Mouse (Mus musculus) megakaryocyte, embryonic 14.5 days (primary cell): ENCODE measurements at regions not wholly inside any gene's neighbourhood (a gene's known extent, or its start where the extent isn't known, plus 50 kb on each side); places are given as distances from the start of the nearest gene placed in this dataset.

Experiments used
- H3K27me3 ChIP-seq: replicated peaks from 2 replicates; pipeline ENCODE3; 2012; ENCODE audit warnings: inconsistent platforms
- H3K36me3 ChIP-seq: replicated peaks from 2 replicates; pipeline ENCODE3; 2012; ENCODE audit warnings: low read length, inconsistent platforms, mixed read lengths
- H3K4me1 ChIP-seq: 2 replicates; pipeline ENCODE4 v1.6.1; 2012; ENCODE audit warnings: inconsistent platforms
- H3K4me3 ChIP-seq: replicated peaks from 2 replicates; pipeline ENCODE3; 2012; ENCODE audit warnings: moderate library complexity, mild to moderate bottlenecking, inconsistent platforms
- H3K9me3 ChIP-seq: 2 replicates; pipeline ENCODE4 v1.6.1; 2012; ENCODE audit warnings: inconsistent platforms
- FLI1 ChIP-seq: IDR thresholded peaks from 2 replicates; pipeline ENCODE4 v1.6.1; 2012; ENCODE audit warnings: low read length, inconsistent platforms, mixed read lengths
- GATA1 ChIP-seq: IDR thresholded peaks from 3 replicates; pipeline ENCODE4 v1.6.1; 2012; ENCODE audit warnings: mixed read lengths, low read length, inconsistent platforms, borderline replicate concordance

DNA sequence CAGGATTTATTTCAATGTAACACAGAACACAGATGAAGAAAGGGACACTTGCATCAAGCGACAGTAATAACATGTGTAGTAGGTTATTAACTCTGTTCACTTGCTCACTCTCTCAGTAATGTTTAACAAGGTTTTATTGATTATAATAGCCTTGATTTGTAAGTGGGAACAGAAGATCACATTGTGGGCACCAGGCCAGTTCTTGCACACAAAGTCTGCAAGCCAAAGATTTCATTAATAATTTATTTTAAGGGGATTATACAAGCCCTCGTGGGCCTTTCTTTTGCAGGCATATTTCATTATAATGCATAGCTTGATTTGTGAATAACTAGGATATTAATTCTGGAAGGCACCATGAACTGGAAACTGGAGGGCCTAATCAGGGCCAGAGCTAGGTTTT is 83.0 kb downstream of the Aldh8a1 start:
- no peak overlapping the region for H3K4me3 ChIP-seq
- H3K36me3 ChIP-seq: no peaks in the 10 kb centered on the region
- H3K9me3 ChIP-seq: no peaks in the 10 kb centered on the region
- H3K27me3 ChIP-seq: peaks cover 21% of the 10 kb centered on the region
- TF ChIP-seq GATA1 (no peak), FLI1 (no peak)
- peaks cover under 1% of the 10 kb centered on the region; the same call in 1 of the 2 replicates for H3K4me1 ChIP-seq

DNA sequence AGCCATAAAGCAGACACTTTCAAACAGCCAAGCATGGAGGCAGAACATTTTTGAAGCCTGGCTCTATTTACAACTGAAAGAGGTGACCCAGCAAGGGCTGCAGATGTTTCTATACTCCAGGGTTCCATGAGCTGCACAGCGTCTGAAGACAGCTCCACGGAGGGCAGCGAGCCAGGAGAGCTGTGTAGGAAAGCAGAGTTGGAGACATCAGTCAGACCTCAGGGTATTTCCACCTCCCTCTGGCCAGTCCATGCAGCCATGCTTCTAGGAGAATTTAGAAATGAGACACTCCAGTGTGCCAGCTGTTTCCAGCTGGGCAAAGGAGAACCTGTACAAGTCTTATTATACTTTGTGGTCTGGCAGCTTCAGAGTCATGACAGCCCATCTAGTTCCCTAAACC is 85.8 kb downstream of the Aldh8a1 start:
- peaks cover 9% of the 10 kb centered on the region for H3K4me1 ChIP-seq
- peaks cover 36% of the 10 kb centered on the region for H3K27me3 ChIP-seq

DNA sequence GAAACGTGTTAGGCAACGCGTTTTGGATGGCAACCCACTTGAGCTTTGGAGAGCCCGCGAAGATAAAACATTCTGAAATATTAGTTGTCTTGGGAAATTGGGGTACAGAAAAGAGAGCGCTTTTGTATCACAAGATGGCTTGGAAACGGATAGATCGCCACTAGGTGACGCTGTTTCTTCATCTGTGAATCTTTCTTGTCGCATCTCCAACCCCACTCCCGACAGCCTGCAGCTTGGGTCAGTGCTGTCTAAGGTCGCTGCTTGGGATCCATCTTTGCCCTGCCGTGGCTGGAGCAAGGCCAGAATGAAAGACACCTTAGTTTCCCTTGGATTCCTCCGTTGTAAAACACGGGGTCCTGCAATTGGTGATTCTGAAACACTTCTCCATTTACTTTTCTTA is 88.3 kb downstream of the Aldh8a1 start:
- Histone ChIP-seq H3K36me3 (no peaks in the 10 kb centered on the region), H3K4me1 (peaks cover 9% of the 10 kb centered on the region), H3K27me3 (peaks cover 49% of the 10 kb centered on the region), H3K9me3 (no peaks in the 10 kb centered on the region), H3K4me3 (peak overlapping the region; percentile 69)
- no peak for TF ChIP-seq GATA1
- TF ChIP-seq FLI1: no peak

More for the DNA sequence above, 85.8 kb downstream of the Aldh8a1 start:
- Histone ChIP-seq H3K4me3 (no peak overlapping the region), H3K36me3 (no peaks in the 10 kb centered on the region), H3K9me3 (no peaks in the 10 kb centered on the region)
- TF ChIP-seq GATA1 (no peak), FLI1 (no peak)

DNA sequence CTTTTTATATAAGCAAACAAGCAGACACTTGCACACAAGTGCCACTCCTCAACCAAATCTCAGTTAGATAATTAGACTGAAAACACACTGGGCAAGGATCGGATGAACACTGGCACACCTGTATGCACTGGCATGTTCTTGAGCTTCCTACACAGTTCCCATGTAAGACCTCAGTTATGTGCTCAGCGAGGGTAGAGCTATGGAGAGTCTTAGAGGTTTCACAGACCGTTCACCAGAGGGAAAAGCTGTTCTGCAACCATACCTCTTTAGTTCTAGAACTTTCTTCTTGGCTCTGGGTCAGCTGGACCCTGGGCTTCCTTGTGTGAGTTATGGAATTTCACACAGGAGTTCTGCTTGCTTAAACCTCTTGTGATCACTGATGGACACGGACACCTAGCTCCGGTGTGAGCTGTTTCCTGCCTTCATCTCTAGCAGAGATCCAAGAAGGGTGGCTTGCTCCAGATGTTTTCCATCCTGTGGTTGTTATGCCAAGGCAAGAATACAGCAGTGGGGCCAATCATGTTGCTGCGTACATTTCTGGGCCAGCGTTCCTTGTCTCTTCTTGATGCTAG is 88.8 kb downstream of the Aldh8a1 start:
- no peak for TF ChIP-seq GATA1
- TF ChIP-seq FLI1: no peak
- no peaks in the 10 kb centered on the region for H3K9me3 ChIP-seq
- H3K4me1 ChIP-seq: peaks cover 9% of the 10 kb centered on the region
- peaks cover 52% of the 10 kb centered on the region for H3K27me3 ChIP-seq
- no peaks in the 10 kb centered on the region for H3K36me3 ChIP-seq
- H3K4me3 ChIP-seq: no peak overlapping the region

DNA sequence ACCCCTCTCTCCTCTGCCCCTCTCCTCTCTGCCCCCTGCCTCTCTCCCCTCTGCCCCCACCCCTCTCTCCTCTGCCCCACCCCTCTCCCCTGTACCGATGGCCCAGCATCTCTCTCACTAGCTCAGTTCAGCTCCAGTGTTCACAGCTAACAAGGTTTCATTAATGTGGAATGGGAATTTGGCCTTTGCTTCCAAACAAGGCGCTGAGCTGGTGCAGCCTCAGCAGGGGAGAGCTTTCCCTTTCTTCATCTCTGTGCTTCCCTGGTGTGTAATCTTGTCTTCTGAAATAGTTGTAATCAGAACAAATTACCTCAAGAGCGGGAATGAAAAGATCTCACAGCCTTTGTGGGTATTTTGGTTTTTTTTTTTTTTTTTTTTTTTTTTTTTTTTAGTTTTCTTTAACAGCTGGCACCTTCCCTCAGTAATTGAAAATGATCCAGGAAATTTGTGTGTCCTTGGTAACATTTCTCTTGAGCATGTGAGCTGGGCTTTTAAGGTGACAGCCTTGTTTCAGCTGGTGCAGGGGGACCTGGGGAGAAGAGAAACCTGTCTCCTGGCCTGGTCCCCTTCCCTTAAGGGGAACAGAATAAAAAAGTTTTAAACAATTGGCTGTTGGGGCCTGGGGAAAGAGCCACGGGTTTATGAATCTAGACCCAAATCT is 90.5 kb downstream of the Aldh8a1 start:
- peaks cover 9% of the 10 kb centered on the region for H3K4me1 ChIP-seq

DNA sequence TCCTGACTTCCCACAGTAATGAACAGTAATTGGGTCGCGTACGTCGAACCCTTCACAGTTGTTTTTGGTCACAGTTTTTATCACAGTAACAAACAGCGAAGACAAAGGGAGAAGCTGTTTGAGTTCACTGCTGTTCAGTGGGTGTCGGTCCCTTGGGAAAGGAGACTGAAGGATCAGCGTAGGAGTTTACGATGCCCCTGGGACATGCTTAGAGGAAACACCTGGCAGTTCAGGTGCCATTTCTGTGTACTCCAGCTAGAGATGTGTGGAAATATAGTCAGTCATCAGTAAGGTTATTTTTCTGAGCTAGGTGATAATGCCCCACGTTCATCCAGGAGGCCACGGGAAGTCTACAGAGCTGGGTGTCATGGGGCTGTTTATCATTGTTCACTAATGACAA is 91.3 kb downstream of the Aldh8a1 start:
- no peak overlapping the region for H3K4me3 ChIP-seq
- no peak for TF ChIP-seq FLI1
- TF ChIP-seq GATA1: no peak
- H3K9me3 ChIP-seq: no peaks in the 10 kb centered on the region
- H3K4me1 ChIP-seq: peaks cover 9% of the 10 kb centered on the region
- no peaks in the 10 kb centered on the region for H3K36me3 ChIP-seq
- H3K27me3 ChIP-seq: peaks cover 43% of the 10 kb centered on the region

More for the DNA sequence above, 90.5 kb downstream of the Aldh8a1 start:
- Histone ChIP-seq H3K27me3 (peaks cover 49% of the 10 kb centered on the region), H3K9me3 (no peaks in the 10 kb centered on the region), H3K36me3 (no peaks in the 10 kb centered on the region), H3K4me3 (no peak overlapping the region)
- TF ChIP-seq GATA1: no peak
- no peak for TF ChIP-seq FLI1

DNA sequence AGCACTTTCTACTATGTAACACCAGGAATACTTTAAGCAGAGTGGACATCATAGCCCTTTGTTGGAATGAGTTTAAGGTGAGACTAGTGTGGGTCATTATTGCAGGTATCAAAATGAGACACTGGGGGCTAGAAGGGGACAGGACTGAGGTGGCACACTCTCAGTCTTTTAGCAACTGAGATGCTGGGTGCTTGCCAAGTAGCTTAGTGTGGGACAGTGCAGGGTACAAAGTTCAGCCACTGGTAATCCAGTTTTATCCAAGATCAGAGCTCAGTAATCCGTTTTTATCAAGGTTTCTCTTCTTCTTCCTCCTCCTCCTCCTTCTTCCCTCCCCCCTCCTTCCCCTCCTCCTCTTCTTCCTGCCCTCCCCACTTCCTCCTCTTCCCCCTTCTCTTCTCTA is 92.9 kb downstream of the Aldh8a1 start:
- Histone ChIP-seq H3K4me3 (no peak overlapping the region), H3K9me3 (peaks cover 6% of the 10 kb centered on the region; the same call in 1 of the 2 replicates), H3K4me1 (peaks cover 9% of the 10 kb centered on the region), H3K27me3 (peaks cover 38% of the 10 kb centered on the region), H3K36me3 (no peaks in the 10 kb centered on the region)
- TF ChIP-seq GATA1 (no peak), FLI1 (no peak)

DNA sequence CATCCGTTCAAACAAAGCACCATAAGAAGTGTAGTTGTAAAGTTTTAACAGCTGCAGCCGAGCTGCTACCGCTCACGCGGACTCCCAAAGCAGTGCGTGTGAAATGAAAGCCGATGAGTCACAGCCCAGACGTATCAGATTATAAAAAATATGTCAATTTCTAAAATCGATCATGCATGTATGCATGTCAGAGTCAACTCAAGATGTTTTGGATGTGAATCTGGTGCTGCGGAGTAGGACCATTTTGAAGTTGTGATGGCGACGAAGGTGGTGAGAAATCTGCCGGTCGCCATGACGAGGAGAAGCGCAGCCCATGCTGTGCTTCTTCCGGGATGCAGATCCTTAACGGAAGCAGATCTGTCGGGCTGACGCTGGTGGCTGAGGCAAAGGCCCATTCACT is 93.5 kb downstream of the Aldh8a1 start:
- TF ChIP-seq FLI1 (no peak), GATA1 (no peak)
- Histone ChIP-seq H3K4me1 (peaks cover 3% of the 10 kb centered on the region), H3K36me3 (no peaks in the 10 kb centered on the region), H3K9me3 (peaks cover 6% of the 10 kb centered on the region; the same call in 1 of the 2 replicates), H3K4me3 (no peak overlapping the region), H3K27me3 (peaks cover 34% of the 10 kb centered on the region)

DNA sequence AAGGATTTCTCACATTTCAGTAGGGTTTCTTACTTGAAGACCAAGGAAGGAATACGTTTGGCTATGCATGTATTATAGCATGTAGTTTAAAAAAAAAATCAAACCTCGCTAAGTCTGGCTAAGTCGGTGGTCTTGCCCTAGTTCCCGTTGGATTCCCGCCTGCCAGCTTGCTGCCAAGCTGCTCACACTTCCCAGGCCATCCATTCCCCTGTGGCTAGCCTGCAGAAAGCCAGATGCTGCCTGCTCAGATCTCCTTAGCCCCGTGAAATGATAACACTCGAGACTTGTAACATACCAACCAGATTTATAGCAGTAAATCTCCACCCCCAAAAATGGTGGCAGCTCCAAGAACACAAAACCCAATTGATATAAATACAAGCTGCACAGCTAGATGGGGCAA is 97.2 kb downstream of the Aldh8a1 start:
- Histone ChIP-seq H3K9me3 (peaks cover 6% of the 10 kb centered on the region; the same call in 1 of the 2 replicates), H3K36me3 (no peaks in the 10 kb centered on the region)

DNA sequence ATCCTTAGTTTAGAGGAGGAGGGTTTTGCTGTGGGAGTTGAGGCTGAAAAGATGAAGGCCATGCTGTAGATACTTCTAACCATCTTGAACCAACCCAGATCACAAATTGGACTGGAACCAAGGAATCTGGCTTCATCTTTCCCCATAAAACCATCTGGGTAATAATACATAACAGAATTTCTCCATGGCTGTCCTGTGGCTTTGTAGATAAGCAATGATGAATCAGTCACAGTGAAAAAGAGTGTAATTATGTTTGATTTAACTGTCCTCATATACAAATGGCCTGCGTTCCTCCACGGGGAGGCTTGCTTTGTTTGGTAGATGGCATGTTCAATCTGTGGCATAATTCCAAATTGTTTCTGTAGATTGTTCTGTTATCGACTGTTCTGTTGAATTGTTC is 100.9 kb downstream of the Aldh8a1 start:
- H3K27me3 ChIP-seq: peaks cover 36% of the 10 kb centered on the region
- H3K4me1 ChIP-seq: peaks cover 31% of the 10 kb centered on the region
- H3K4me3 ChIP-seq: no peak overlapping the region
- TF ChIP-seq GATA1 (no peak), FLI1 (no peak)
- H3K9me3 ChIP-seq: peaks cover 26% of the 10 kb centered on the region
- H3K36me3 ChIP-seq: peaks cover 4% of the 10 kb centered on the region

More for the DNA sequence above, 97.2 kb downstream of the Aldh8a1 start:
- Histone ChIP-seq H3K4me3 (no peak overlapping the region), H3K27me3 (peaks cover 34% of the 10 kb centered on the region), H3K4me1 (peaks cover 22% of the 10 kb centered on the region)
- TF ChIP-seq GATA1 (no peak), FLI1 (no peak)
